19 mouse cellular contexts compared by ENCODE assay signal in genomic region chr9:77920481-77920880, GRCm38 (mm10).
"Had no signal": no experiment of that assay in that cellular context is flagged by ENCODE, and none has a peak within 500 bp of the region (broad histone marks: within the 10 kb centered on the region; RNA-seq: fewer than 3 reads in every experiment).

No protein-coding gene starts in this region.

- H3K4me3 ChIP-seq: midbrain, embryonic 10.5 days; midbrain, embryonic 12.5 days; myocyte; neural tube, embryonic 13.5 days; neural tube, embryonic 15.5 days had no signal

- H3K27me3 ChIP-seq: midbrain, embryonic 12.5 days; neural tube, embryonic 13.5 days; neural tube, embryonic 15.5 days had no signal

- H3K36me3 ChIP-seq: midbrain, embryonic 12.5 days; neural tube, embryonic 13.5 days; neural tube, embryonic 15.5 days had no signal

- H3K9ac ChIP-seq: lung, embryonic 14.5 days; midbrain, embryonic 12.5 days; neural tube, embryonic 13.5 days; neural tube, embryonic 15.5 days had no signal

- H3K27ac ChIP-seq: midbrain, embryonic 10.5 days; midbrain, embryonic 12.5 days; neural tube, embryonic 13.5 days; neural tube, embryonic 15.5 days had no signal

- H3K9me3 ChIP-seq: midbrain, embryonic 10.5 days; midbrain, embryonic 12.5 days; neural tube, embryonic 13.5 days; neural tube, embryonic 15.5 days had no signal

- ATAC-seq: midbrain, embryonic 16.5 days had no signal

- DNase-seq: lung, adult 18-20 months; lung, embryonic 14.5 days; lung, postnatal 10 days; lung, postnatal 4 days; midbrain, embryonic 14.5 days; retina, postnatal 1 day; right cerebral cortex, adult 18-20 months; right cerebral cortex, postnatal 25 days; right cerebral cortex, postnatal 4 days; spleen, adult 18-20 months; thymus, adult 18-20 months; thymus, postnatal 14 days; thymus, postnatal 36 days had no signal

- H3K4me2 ChIP-seq: lung, embryonic 14.5 days; midbrain, embryonic 12.5 days; neural tube, embryonic 13.5 days; neural tube, embryonic 15.5 days had no signal
